Mouse (Mus musculus) frontal cortex, adult 2 months (tissue): ENCODE data around the gene Coasy. TPM values are rescaled to one million over a fixed set of nuclear protein-coding genes. Genes with fewer than 3 reads are reported as not detected.

Experiments used
- DNase-seq, 2 experiments: peaks; one replicate each; pipeline ENCODE4 v3.0.0; 2022; ENCODE audit warnings: low spot score in 1 of 2; ENCODE audit errors: extremely low spot score in 1 of 2
- polyA plus RNA-seq: library from polyadenylated mRNA; depleted of rRNA; stranded (reverse); fragments of >200 nt; gene quantifications from 2 replicates; pipeline ENCODE4 v1.2.3, GENCODE M21; 2012; rRNA removed

Coasy gene
- 30.8 and 34.1 TPM in 2 replicates for polyA plus RNA-seq

GRCm38 (mm10) chr11:101082208-101083082, at the start of gene Coasy:
Gene Coasy, plus strand, starts transcription at chr11:101082565.
- peak; percentile 84 to 93 for DNase-seq

- no peak for DNase-seq
Measured at GRCm38 (mm10) chr11:101033856-101034500, 48.4 kb upstream of the Coasy start.

- no peak for DNase-seq
Measured at GRCm38 (mm10) chr11:101034614-101035327, 47.6 kb upstream of the Coasy start.

GRCm38 (mm10) chr11:101035328-101035695, 47.1 kb upstream of the Coasy start:
- DNase-seq, result no peak

- DNase-seq, result no peak
Measured at GRCm38 (mm10) chr11:101037795-101038194, 44.6 kb upstream of the Coasy start.

GRCm38 (mm10) chr11:101045826-101046225, 36.5 kb upstream of the Coasy start:
- DNase-seq, result no peak

- no peak for DNase-seq
Measured at GRCm38 (mm10) chr11:101046440-101046839, 35.9 kb upstream of the Coasy start.

GRCm38 (mm10) chr11:101047502-101047901, 34.9 kb upstream of the Coasy start:
- DNase-seq, result no peak

GRCm38 (mm10) chr11:101050359-101050758, 32.0 kb upstream of the Coasy start:
- DNase-seq, result peak in 1 of 2 experiments; percentile 57

- peak in 1 of 2 experiments; percentile 57 for DNase-seq
Measured at GRCm38 (mm10) chr11:101051051-101051493, 31.3 kb upstream of the Coasy start.

- no peak for DNase-seq
Measured at GRCm38 (mm10) chr11:101051617-101052016, 30.7 kb upstream of the Coasy start.

GRCm38 (mm10) chr11:101052751-101053473, 29.5 kb upstream of the Coasy start:
- DNase-seq, result no peak

- no peak for DNase-seq
Measured at GRCm38 (mm10) chr11:101053974-101054373, 28.4 kb upstream of the Coasy start.

GRCm38 (mm10) chr11:101055418-101055817, 26.9 kb upstream of the Coasy start:
- no peak for DNase-seq

- no peak for DNase-seq
Measured at GRCm38 (mm10) chr11:101056885-101057284, 25.5 kb upstream of the Coasy start.

GRCm38 (mm10) chr11:101057860-101058259, 24.5 kb upstream of the Coasy start:
- peak; percentile 58 to 93 for DNase-seq

- DNase-seq, result no peak
Measured at GRCm38 (mm10) chr11:101058726-101059125, 23.6 kb upstream of the Coasy start.

- DNase-seq, result no peak
Measured at GRCm38 (mm10) chr11:101059473-101059872, 22.9 kb upstream of the Coasy start.

GRCm38 (mm10) chr11:101060126-101060525, 22.2 kb upstream of the Coasy start:
- peak in 1 of 2 experiments; percentile 79 for DNase-seq

GRCm38 (mm10) chr11:101061049-101061448, 21.3 kb upstream of the Coasy start:
- DNase-seq, result no peak
